ENCODE assay signal across 27 mouse cellular contexts in the genomic region with DNA sequence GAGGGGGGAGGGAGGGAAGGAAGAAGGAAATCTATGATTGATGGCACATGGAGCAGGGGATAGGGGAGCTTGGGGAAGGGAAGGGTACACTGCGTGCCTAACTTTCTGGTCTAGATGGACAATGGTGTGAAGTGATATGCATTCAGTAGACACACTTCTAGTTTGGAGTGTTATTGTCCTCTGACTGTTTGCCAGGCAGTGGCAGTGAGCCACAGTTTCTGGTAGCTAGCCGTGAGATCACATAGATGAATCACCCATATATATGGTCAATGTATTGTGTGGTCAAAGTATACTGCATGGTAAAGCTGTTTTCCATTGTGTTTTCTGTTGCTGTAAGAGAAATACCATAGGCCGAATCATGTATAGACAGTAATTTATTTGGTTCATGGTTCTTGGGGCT. TPM values are rescaled to one million over a fixed set of nuclear protein-coding genes. Genes with fewer than 3 reads are reported as not detected.
"Had no signal": no experiment of that assay in that cellular context is flagged by ENCODE, and none has a peak within 500 bp of the region (broad histone marks: within the 10 kb centered on the region; RNA-seq: fewer than 3 reads in every experiment).

No protein-coding gene starts in this region.

- H3K4me3 ChIP-seq: heart, adult 2 months; heart, embryonic 13.5 days; heart, embryonic 15.5 days; hindbrain, embryonic 13.5 days; hindbrain, embryonic 15.5 days; kidney, embryonic 15.5 days; limb, embryonic 13.5 days; limb, embryonic 15.5 days; liver, embryonic 12.5 days had no signal

- ATAC-seq: hindbrain, postnatal 0 days; intestine, embryonic 16.5 days; liver, embryonic 12.5 days had no signal

- H3K4me1 ChIP-seq: hindbrain, embryonic 13.5 days; hindbrain, embryonic 15.5 days; limb, embryonic 13.5 days had no signal

- H3K27me3 ChIP-seq: heart, embryonic 13.5 days; heart, embryonic 15.5 days; hindbrain, embryonic 13.5 days; hindbrain, embryonic 15.5 days; kidney, embryonic 15.5 days; limb, embryonic 13.5 days; limb, embryonic 15.5 days; liver, embryonic 12.5 days had no signal

- DNase-seq: gastrocnemius, postnatal 14 days; gastrocnemius, postnatal 36 days; heart, adult 11 months; heart, adult 2 months; heart, postnatal 14 days; heart, postnatal 36 days; kidney, adult 11 months; kidney, adult 2 months; kidney, adult 9 months; kidney, postnatal 14 days; kidney, postnatal 36 days; layer of hippocampus, adult 9-11 months; layer of hippocampus, postnatal 36 days; left cerebral cortex, postnatal 4 days had no signal

- H3K27ac ChIP-seq: heart, adult 2 months; heart, embryonic 13.5 days; heart, embryonic 15.5 days; hindbrain, embryonic 13.5 days; hindbrain, embryonic 15.5 days; hindbrain, postnatal 0 days; kidney, embryonic 15.5 days; kidney, postnatal 0 days; limb, embryonic 13.5 days; limb, embryonic 15.5 days; liver, embryonic 12.5 days; liver, embryonic 14.5 days had no signal

RNA-seq across cellular contexts. Expression of a gene that starts 45.8 kb away (rescaled TPM):
- polyA plus RNA-seq: liver, adult 2 months had no signal
